Mouse (Mus musculus): Measurements from ENCODE around the gene Krt84. TPM values are rescaled to one million over a fixed set of nuclear protein-coding genes. Genes with fewer than 3 reads are reported as not detected.

Gene Krt84
- total RNA-seq, 2 experiments from 2014 or later: not detected

DNA sequence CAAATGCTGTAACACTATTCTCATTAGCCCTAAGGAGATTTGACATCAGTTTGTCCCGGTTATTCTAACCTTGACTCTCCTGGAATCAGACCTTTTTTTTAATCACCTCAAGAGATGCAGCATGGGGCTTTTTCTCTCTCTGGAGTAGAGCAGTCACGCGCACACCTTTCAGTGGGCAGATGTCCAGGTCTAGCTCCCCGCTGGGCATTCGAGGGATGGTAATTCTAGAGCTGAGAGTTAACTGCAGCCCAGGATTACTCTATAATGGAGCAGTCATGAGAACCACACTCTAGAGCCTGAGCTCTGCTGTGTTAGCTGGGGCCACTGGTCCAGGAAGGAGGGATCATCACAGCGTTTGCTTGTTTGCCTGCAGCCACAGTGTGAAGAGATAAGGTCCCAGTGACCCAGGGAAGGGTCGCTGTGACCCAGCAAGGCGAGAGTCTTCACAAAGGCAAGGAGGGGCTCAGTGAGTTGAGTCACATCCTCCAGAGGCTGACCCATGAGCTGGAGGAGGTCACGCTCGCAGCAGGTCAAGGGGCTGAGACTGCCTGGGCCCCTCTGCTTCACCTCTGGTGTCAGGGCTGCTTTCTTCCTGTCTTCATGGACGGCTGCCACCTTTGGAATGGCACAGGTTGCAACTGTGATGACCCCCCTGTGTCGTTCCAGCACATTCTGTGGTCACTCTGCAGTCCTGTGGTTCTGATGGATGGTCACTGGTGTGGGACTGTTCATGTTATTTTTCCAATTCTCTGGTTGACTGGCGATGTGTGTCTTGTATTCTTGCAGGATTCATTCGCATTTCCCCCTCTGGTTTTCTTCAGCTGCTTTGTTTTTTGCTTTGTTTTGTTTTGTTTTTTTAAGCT is 25.5 kb downstream of the Krt84 start:
- ATAC-seq (replicated peaks; ENCODE audit: low FRiP score, low TSS enrichment, poor library complexity, severe bottlenecking): no peak

DNA sequence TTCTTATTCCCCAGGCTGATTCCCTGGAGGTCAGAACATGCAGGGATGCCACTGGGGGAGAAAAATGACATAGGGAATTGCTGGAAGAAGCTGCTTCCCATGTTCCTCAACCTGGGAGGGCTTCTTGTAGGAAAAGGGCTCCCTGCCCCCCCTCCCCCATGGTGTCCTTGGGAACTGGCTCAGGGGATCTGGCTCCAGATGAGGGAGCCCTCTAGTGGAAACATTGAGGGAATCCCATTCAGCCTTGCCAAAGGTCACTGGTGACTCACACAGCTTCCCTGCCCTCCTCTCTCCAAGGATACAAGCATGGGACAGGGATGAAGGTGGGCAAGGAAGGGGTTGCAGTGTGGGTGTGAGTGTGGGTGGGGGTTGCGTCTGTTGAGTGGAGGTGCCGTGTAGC is 35.4 kb downstream of the Krt84 start:
- ATAC-seq (replicated peaks; ENCODE audit: low FRiP score, low TSS enrichment, poor library complexity, severe bottlenecking): no peak

GRCm38 (mm10) chr15:101495266-101495665 is 37.4 kb downstream of the Krt84 start:
- ATAC-seq (replicated peaks; ENCODE audit: low FRiP score, low TSS enrichment, poor library complexity, severe bottlenecking): no peak

GRCm38 (mm10) chr15:101494203-101494602 is 38.4 kb downstream of the Krt84 start:
- no peak for ATAC-seq (replicated peaks; ENCODE audit: low FRiP score, low TSS enrichment, poor library complexity, severe bottlenecking)

GRCm38 (mm10) chr15:101493713-101494112 is 38.9 kb downstream of the Krt84 start:
- ATAC-seq (replicated peaks; ENCODE audit: low FRiP score, low TSS enrichment, poor library complexity, severe bottlenecking): no peak

DNA sequence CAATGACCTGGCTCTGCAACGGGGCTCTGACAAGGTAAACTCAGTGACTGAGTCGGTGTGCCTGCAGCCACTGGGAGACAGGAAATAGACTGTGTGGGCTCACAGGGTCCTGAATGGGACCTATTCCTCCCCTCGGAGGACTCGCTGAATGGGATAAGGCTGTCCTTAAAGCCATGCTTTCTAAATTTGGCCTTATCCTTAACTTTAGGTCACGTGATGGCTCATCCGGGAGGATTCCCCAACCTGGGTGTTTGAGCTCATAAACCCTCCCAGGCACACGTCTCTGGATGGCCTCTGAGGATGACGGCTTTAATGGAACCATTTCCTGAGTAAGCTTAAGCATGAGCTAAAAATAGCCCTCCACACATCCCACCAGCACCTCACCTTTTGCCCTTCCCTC is 39.9 kb downstream of the Krt84 start:
- no peak for ATAC-seq (replicated peaks; ENCODE audit: low FRiP score, low TSS enrichment, poor library complexity, severe bottlenecking)

- ATAC-seq (replicated peaks; ENCODE audit: low FRiP score, low TSS enrichment, poor library complexity, severe bottlenecking): no peak
Observed at GRCm38 (mm10) chr15:101491431-101491830, 41.2 kb downstream of the Krt84 start, which contains the start of gene Krt83. TSS of gene Krt83 (minus strand) at chr15:101491512.

DNA sequence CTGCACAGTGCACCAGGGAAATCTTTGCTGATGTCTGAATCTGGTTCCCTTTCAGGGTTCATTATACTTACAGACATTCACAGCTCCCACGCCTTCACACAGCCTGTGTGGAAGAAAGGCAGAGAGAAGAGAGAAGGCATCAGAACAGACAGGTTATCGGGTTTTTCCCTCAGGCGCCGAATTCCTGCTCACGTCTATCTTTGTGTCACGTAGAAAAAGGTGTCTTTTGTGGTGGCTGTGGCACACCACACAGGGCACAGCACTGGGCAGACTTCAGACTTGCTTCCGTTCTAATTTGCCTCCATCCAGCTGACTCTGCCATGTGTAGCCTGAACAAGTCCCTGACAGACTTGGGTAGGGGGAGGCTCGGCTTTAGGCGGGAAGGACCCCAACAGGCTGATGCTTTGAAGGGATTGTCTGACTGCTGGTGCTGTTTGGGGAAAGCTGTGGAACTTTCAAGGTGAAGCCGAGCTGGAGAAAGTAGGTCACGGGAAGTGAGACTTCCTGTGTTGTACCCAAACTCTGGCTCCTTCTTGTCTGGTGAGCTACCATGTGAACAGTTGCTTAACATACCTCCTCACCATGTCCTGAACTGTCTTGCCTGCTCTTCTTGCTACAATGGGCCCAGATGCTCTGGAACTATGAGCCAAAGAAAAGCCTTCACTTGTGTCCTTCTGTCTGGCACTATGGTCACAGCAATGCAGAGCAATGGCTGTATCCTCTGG is 46.5 kb downstream of the Krt84 start:
- ATAC-seq (replicated peaks; ENCODE audit: low FRiP score, low TSS enrichment, poor library complexity, severe bottlenecking): no peak

GRCm38 (mm10) chr15:101484939-101485338 is 47.7 kb downstream of the Krt84 start:
- ATAC-seq (replicated peaks; ENCODE audit: low FRiP score, low TSS enrichment, poor library complexity, severe bottlenecking): no peak

DNA sequence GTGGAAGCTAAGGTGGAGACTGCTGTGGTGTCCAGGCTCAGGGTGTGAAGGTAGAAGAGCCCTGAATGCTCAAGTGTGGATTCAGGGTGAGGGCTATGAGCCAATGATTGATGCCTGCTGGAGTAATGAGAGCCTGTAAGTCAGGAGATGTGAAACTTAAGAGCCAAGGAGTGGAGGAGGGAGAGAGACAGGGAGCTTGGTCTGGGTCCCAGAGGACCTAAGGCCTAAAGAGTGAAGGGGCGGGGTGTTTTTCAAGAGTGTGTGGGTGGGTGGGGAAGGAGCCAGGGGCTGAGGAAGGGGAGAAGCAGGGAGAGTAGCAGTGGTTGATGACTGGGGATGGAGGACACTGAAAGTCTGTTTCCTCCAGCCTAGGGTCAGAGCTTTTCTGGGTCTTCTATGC is 49.0 kb downstream of the Krt84 start:
- no peak for ATAC-seq (replicated peaks; ENCODE audit: low FRiP score, low TSS enrichment, poor library complexity, severe bottlenecking)

DNA sequence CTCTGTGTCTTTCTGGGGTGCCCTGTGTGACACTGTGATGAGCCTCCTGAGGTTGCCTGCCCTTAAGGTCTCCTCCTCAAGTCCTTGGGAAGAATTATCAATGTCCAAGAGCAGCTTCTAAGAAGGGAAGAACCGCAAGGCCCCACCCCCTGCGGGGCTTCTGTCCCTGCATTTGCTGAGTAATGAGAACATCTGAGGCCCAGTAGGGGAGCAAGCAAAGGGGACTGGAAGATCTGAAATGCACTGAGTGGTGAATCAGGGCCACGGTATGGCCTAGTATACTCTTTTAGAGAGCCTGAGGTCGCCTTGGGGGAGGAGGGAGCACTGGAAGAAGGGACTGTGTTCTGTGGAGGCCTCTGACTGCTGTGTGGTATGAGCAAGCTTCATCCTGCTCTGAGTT is 50.6 kb downstream of the Krt84 start:
- no peak for ATAC-seq (replicated peaks; ENCODE audit: low FRiP score, low TSS enrichment, poor library complexity, severe bottlenecking)

DNA sequence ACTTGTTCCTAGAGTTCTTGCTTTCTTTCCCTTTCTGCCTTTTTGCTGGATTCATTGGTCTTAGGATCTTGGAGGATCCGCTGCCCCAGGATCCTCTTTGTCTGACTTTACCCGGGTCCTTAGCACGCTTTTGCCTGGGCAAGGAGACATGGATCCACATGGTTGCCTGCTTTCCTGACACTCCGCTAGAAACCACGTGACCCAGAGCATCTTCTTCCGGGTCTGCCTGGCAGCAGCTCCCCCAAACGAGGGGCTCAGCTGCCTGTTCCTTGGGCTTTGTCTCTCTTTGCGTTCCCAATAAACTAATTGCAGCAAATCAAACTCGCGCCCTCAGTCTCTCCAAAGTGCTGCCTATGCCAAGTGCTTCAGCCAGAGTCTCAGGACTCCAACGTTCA is 53.0 kb downstream of the Krt84 start:
- no peak for ATAC-seq (replicated peaks; ENCODE audit: low FRiP score, low TSS enrichment, poor library complexity, severe bottlenecking)

- peak; percentile 35; the same call in 1 of the 2 replicates for ATAC-seq (replicated peaks; ENCODE audit: low FRiP score, low TSS enrichment, poor library complexity, severe bottlenecking)
Observed at GRCm38 (mm10) chr15:101479007-101479665, 53.5 kb downstream of the Krt84 start.

Other genes with a start within 250 kb of the Krt84 start
- 14.7 and 18.0 TPM in 2 replicates for gene Atg101, start 248.5 kb downstream of the Krt84 start, total RNA-seq (2014; fragmentation: Nextera tagmentation)
- 31.7 and 42.1 TPM in 2 replicates for gene Atg101, start 248.5 kb downstream of the Krt84 start, total RNA-seq (2017)
- gene 6030408B16Rik, start 239.6 kb downstream of the Krt84 start, total RNA-seq (2014; fragmentation: Nextera tagmentation): not detected in 2 replicates
- gene 6030408B16Rik, start 239.6 kb downstream of the Krt84 start, total RNA-seq (2017): not detected in 2 replicates
- not detected in 2 replicates for gene Krt80, start 162.7 kb downstream of the Krt84 start, total RNA-seq (2014; fragmentation: Nextera tagmentation)
- gene Krt80, start 162.7 kb downstream of the Krt84 start, total RNA-seq (2017): 0.57 TPM in 1 of 2 replicates, not detected in the other
- not detected in 2 replicates for gene Krt7, start 121.8 kb downstream of the Krt84 start, total RNA-seq (2014; fragmentation: Nextera tagmentation)
- 3.2 TPM in 1 of 2 replicates, not detected in the other for gene Krt7, start 121.8 kb downstream of the Krt84 start, total RNA-seq (2017)
- gene Krt87, start 94.0 kb downstream of the Krt84 start, total RNA-seq (2014; fragmentation: Nextera tagmentation): not detected in 2 replicates
- not detected in 2 replicates for gene Krt87, start 94.0 kb downstream of the Krt84 start, total RNA-seq (2017)
- not detected in 2 replicates for gene Krt88, start 85.1 kb downstream of the Krt84 start, total RNA-seq (2014; fragmentation: Nextera tagmentation)
- gene Krt88, start 85.1 kb downstream of the Krt84 start, total RNA-seq (2017): not detected in 2 replicates
- not detected in 2 replicates for gene Krt81, start 69.1 kb downstream of the Krt84 start, total RNA-seq (2014; fragmentation: Nextera tagmentation)
- gene Krt81, start 69.1 kb downstream of the Krt84 start, total RNA-seq (2017): not detected in 2 replicates
- gene Krt86, start 59.3 kb downstream of the Krt84 start, total RNA-seq (2014; fragmentation: Nextera tagmentation): not detected in 2 replicates
- not detected in 2 replicates for gene Krt86, start 59.3 kb downstream of the Krt84 start, total RNA-seq (2017)
- not detected in 2 replicates for gene Krt83, start 41.3 kb downstream of the Krt84 start, total RNA-seq (2014; fragmentation: Nextera tagmentation)
- not detected in 2 replicates for gene Krt83, start 41.3 kb downstream of the Krt84 start, total RNA-seq (2017)
- not detected in 2 replicates for gene Gm49425, start 15.6 kb downstream of the Krt84 start, total RNA-seq (2014; fragmentation: Nextera tagmentation)
- gene Gm49425, start 15.6 kb downstream of the Krt84 start, total RNA-seq (2017): not detected in 2 replicates
- gene Krt82, start 17.8 kb upstream of the Krt84 start, total RNA-seq (2014; fragmentation: Nextera tagmentation): not detected in 2 replicates
- gene Krt82, start 17.8 kb upstream of the Krt84 start, total RNA-seq (2017): not detected in 2 replicates
- not detected in 2 replicates for gene Krt90, start 30.1 kb upstream of the Krt84 start, total RNA-seq (2014; fragmentation: Nextera tagmentation)
- gene Krt90, start 30.1 kb upstream of the Krt84 start, total RNA-seq (2017): not detected in 2 replicates
- gene Krt75, start 41.1 kb upstream of the Krt84 start, total RNA-seq (2014; fragmentation: Nextera tagmentation): not detected in 2 replicates
- gene Krt75, start 41.1 kb upstream of the Krt84 start, total RNA-seq (2017): not detected in 2 replicates
- not detected in 2 replicates for gene Gm5414, start 95.4 kb upstream of the Krt84 start, total RNA-seq (2014; fragmentation: Nextera tagmentation)
- gene Gm5414, start 95.4 kb upstream of the Krt84 start, total RNA-seq (2017): not detected in 2 replicates
- not detected in 2 replicates for gene Gm5478, start 114.6 kb upstream of the Krt84 start, total RNA-seq (2014; fragmentation: Nextera tagmentation)
- gene Gm5478, start 114.6 kb upstream of the Krt84 start, total RNA-seq (2017): not detected in 2 replicates
- gene Krt6b, start 147.5 kb upstream of the Krt84 start, total RNA-seq (2014; fragmentation: Nextera tagmentation): not detected in 2 replicates
- not detected in 2 replicates for gene Krt6b, start 147.5 kb upstream of the Krt84 start, total RNA-seq (2017)
- not detected in 2 replicates for gene Krt6a, start 161.5 kb upstream of the Krt84 start, total RNA-seq (2014; fragmentation: Nextera tagmentation)
- gene Krt6a, start 161.5 kb upstream of the Krt84 start, total RNA-seq (2017): not detected in 2 replicates
- not detected in 2 replicates for gene Krt5, start 180.1 kb upstream of the Krt84 start, total RNA-seq (2014; fragmentation: Nextera tagmentation)
- gene Krt5, start 180.1 kb upstream of the Krt84 start, total RNA-seq (2017): not detected in 2 replicates
- gene Krt71, start 210.3 kb upstream of the Krt84 start, total RNA-seq (2014; fragmentation: Nextera tagmentation): not detected in 2 replicates
- not detected in 2 replicates for gene Krt71, start 210.3 kb upstream of the Krt84 start, total RNA-seq (2017)

All from megakaryocyte-erythroid progenitor cell, adult 5-6 weeks (primary cell).